Mouse (Mus musculus) kidney, adult 11 months (tissue): ENCODE results near the gene Rpusd2.
A peak's percentile ranks its signal among the peaks of the same experiment; 100 is the strongest.
"Not testable (repeated sequence)": the region's sequence is repeated elsewhere in the genome, so short reads cannot be mapped to it uniquely, and the experiment has no call there.

Experiments used
- DNase-seq: peaks from one replicate; pipeline ENCODE4 v3.0.0; 2022

The Rpusd2 gene

GRCm38 (mm10) chr2:119034656-119035396 is at the start of gene Rpusd2:
Rpusd2 (plus strand) TSS chr2:119034790.
- peak; percentile 91 for DNase-seq

- no peak for DNase-seq
Measured at GRCm38 (mm10) chr2:118995490-118995889, 39.1 kb upstream of the Rpusd2 start.

GRCm38 (mm10) chr2:118995919-118996797 is 38.4 kb upstream of the Rpusd2 start:
- no peak for DNase-seq

DNA sequence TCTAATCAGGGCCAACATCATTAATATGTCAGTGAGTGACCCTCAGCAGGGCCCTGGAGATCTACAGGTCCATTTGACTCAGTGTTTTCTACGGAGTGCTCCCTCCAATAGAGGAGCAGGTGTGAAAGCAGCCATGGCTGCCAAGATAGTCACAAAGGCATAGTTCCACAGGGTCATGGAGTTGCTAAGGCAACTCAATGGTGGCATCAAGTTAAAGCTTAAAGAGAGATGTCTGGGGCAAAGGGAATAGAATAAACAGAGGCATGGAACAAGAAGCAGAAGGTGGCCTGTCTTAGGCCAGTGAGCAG is 37.8 kb upstream of the Rpusd2 start:
- no peak for DNase-seq

DNA sequence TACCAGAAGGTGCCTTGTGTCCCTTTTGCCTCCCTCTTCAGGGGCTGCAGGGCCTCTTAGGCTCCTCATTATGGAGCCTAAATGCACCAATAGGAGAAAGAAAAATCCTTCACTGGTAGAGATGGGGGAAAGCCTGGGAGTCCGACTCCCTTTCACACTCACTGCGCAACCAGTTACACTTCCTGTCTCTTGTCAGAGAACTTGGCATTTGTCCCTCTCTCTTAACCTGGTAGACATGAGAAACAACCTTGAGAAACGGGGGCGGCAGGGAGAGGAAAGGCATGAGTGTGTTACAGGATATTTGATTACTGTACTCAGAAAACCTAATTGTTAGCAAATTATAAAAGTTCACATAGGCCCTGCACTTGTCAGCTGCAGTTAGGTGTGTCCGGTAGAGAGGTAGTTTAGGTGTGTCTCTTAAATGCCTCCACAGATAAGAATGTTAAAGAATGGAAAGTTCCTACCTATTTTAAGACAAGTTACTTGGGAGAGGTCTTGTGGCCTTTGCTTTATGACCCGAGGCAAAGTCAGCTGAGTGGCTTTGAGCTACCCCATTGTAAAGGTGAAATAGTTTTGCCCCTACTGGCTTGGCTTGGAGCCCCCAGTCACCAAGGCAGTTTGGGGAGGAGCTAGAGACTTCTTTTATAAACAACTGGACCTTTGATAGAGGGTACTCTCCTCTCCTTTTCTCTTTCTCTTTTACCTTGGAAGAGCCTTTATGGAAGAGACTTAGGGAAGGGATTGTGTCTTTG is 36.3 kb upstream of the Rpusd2 start:
- DNase-seq: no peak

DNA sequence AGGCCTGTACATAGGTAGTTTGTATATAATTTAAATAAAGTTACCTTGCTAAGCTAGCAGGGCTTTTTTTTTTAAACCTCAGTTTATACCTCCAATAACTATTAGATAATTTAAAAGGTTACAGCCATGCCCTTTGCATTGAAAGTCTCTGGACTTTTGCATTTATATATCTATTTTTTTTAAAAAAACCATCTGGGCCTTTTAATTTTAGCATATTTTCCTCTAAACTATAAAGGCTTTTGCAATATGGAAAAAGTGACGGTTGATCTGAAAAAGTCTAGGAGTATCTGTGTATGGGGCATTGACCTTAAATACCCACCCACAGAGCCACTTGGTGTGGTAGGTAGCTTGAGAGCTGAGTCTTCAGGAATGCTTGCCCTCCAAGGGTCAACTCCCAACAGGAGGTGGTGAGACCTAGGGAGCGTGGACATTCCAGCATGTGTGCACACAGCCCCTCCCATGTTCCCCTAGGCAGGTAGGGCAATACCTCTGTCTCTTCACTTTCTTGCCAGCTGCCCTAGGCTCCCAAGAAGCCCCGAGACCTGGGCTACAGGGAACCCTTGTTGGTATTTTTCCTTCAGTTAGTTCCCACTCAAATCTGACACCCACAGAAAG is 35.5 kb upstream of the Rpusd2 start:
- no peak for DNase-seq

DNA sequence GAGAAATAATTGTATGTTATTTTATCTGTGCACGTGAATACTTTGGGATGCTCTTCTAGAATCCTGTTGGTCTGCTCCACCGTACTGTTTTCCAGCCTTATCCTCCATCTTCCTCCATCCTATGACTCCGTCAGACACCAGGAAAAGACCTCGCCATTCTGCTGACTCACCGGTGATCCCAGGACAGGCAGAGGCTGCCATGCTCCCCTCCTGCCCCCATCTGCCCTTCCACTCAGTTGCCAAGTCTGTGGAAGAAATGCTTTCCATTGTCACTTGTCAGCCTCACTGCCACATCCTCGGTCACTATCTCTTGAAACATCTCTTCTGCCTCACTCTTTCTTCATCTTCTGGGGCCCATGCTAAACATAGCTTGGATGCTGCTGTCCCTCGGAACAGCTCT is 27.7 kb upstream of the Rpusd2 start:
- DNase-seq: no peak

- no peak for DNase-seq
Measured at GRCm38 (mm10) chr2:119009376-119009775, 25.2 kb upstream of the Rpusd2 start.

DNA sequence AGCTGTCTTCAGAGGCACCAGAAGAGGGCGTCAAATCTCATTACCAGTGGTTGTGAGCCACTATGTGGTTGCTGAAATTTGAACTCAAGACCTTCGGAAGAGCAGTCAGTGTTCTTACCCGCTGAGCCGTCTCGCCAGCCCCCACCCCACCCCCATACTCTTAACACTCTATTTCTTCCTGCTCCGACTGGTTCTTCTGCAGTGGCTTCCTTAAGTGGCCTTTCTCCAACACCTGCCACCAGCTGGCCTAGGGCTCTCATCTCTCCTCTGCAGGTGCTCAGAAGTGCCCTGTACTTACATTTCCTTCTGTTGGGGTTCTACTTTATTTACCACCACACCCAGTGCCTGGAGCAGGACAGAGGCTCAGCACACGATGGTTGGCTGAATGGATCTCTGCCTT is 19.6 kb upstream of the Rpusd2 start:
- no peak for DNase-seq

DNA sequence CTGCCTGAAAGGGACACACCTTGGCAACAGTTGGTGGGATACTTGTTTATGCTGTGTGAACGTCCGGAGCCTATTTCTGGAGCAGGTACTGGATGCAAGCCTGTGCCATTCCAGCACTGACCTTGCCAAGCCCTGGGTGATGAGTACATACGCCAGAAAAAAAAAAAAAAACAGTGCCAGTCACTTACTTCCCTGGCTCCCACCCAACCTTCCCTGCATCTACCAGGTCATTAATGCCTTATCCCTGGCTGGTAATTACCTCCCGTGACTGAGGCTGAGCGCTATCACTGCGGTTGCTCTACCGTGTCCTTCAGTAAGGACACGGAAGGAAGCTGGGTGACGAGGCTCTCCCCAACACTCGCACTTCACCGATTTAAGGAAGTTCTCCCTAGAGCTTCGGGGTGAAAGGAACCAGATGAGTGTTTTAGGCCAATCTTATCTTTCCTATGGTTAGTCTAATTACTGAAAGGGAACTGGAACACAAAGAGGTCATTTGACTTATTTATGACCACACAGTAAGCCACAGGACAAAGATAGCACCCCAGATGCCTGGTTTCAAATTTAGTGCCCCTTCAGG is 18.9 kb upstream of the Rpusd2 start:
- DNase-seq: peak; percentile 36

- DNase-seq: not testable (repeated sequence)
Measured at GRCm38 (mm10) chr2:119016312-119016711, 18.3 kb upstream of the Rpusd2 start.

GRCm38 (mm10) chr2:119017647-119018046 is 16.9 kb upstream of the Rpusd2 start:
- DNase-seq: no peak

DNA sequence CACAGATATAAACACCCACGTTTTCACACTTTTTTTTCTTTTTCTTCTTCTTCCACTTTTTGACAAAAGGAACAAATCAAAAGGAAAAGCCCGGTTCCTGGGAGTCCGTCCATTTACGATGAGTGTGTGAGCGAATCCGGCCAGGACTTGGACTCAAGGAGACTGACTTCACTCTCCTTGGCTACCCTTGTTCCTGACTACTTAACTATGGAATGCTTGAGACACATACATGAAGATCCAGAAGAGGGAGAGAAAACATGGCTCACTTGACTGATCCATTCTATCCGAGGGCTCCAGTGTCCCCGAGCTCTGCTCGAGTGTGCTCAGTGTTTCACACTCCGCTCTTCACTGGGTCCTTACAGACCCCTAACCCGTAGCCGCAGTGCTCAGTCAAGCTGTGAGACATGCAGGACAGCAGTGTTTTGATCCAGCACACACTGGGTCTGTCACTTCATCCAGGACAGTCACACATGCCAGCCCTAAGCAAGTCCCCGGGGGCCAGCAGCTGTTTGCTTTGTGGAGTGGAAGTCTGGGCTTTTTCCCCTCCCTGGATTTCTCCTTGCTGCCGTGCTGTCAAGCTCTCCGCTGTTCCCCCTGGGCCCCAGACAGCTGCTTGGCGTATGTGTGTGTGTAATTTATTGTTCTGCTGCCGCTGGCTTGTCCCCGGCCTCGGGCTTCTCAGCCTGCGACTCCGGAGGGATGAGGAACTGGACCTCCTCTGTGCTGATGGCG is 16.0 kb upstream of the Rpusd2 start:
- DNase-seq: no peak

GRCm38 (mm10) chr2:119019131-119019530 is 15.5 kb upstream of the Rpusd2 start:
- DNase-seq: no peak

DNA sequence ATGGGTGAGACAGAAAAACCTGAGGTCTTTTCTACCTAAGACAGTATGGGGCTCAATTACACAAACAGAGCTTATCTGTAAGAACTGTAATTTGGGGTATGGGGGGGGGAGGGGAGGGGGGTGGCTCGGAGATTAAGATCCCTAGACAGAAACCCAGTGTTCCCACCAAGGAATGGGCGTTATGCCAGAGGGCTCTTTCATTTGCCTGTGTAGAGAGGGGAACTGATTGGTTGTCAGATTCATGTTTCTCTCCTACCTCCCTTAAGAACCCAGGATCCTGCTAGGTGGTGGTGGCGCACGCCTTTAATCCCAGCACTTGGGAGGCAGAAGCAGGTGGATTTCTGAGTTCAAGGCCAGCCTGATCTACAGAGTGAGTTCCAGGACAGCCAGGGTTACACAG is 15.1 kb upstream of the Rpusd2 start:
- DNase-seq: no peak

GRCm38 (mm10) chr2:119023154-119023660 is 11.4 kb upstream of the Rpusd2 start:
- no peak for DNase-seq

DNA sequence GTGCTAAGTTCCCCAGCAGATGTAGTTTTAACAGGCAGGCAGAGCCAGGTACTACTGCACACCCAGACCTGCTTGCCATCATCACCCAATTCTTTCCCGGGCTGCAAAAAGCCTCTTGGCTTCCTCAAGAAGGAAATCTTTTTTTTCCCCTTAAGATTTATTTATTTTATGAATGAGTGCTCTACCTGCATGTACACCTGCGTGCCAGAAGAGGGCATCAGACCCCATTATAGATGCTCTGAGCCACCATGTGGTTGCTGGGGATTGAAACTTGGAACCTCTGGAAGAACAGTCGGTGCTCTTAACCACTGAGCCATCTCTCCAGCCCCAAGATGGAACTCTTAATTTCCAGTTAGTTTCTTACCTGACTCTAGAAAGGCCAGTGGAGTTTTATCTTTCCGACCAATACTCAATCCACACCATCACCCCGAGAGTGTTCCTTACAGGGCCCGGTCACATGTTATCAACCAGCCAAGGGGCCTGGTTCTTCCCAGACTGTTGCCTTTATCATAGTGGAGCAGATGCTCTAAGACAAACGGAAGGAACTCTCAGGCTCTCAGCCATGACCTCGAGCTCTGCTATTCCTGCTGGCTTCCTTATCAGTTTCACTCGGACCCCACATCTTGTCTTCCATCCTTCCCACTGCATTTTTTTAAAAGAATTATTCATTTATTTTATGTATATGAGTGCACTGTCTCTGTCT is 9.9 kb upstream of the Rpusd2 start:
- no peak for DNase-seq

- DNase-seq: no peak
Measured at GRCm38 (mm10) chr2:119025239-119025616, 9.4 kb upstream of the Rpusd2 start.

- DNase-seq: no peak
Measured at GRCm38 (mm10) chr2:119026951-119027350, 7.6 kb upstream of the Rpusd2 start.

DNA sequence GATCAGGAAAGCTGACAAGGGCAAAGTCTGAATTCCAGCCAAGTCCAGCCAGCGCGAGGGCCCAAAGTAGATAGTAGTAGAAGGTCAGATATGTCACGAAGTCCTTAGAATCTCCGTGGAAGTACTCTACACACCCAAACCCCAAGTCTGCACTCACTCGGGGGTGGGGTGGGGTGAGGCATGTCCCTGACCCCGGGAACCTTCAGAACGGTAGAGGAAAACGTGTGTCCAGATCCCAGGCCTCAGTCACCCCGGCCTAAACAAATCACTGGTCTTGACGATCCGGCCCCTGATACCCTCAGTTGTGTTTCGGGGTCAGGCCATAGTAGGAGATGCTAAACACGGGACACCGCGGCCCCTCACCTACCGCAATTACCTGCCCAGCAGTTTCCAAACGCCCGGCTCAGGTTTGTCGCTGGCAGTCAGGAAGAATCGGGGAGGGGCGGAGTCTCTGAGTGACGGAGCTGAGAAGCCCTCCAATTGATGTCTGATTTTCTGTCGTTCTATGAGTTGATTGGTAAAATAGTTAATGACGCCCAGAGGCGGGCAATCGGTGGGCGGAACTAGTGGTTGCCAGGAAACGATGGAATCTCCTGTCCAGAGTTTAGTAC is 5.5 kb upstream of the Rpusd2 start, which contains the start of gene Ccdc32:
Gene Ccdc32 (minus strand): TSS at position 453 of the 611 bp plus-strand sequence.
- DNase-seq: peak; percentile 99

DNA sequence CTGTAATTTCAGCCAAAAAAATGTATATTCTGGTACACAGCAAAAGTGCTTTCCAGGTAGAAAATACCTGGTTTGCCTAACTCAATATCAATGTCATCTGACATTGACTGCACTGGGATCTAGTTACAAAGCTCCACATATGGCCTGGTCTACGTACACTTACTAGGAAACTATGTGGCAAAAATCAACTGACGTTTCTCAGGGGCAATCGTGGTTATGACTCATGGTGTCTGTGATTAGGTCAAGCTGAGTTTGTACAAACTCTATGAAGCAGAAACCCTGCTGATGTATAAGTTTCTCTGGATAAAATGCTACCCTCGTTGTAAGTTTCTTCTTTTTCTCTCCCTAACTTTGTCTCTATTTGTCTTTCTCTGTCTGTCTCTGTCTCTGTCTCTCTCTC is 2.4 kb upstream of the Rpusd2 start:
- DNase-seq: no peak
